8 mouse cellular contexts compared by ENCODE assay signal in the genomic region with DNA sequence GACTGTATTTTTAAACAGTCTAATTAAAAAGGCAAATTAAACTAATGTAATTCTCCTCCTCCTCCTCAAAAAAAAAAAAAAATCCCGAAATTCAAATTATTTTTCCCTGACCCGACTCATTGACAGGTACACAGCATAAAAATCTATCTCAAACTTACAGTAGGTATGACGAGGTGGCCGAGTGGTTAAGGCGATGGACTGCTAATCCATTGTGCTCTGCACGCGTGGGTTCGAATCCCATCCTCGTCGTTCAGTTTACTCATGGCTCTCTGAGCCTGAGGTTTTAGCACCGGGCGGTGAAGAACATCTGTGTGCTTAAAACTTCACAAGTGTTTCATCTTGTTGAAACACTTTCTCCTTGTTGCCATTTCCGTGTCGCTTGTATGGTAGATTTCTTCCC. TPM values are rescaled to one million over a fixed set of nuclear protein-coding genes. Genes with fewer than 3 reads are reported as not detected.
DNase-seq lines count a peak whose midpoint lies in the region; ATAC-seq and TF ChIP-seq lines count a peak whose summit lies in the region.

No protein-coding gene starts in this region.

- no peaks in the 10 kb centered on the region for H3K4me1 ChIP-seq in ES-Bruce4 (ENCODE audit: control insufficient read depth, insufficient read depth, low read length)
- H3K4me1 ChIP-seq in hindbrain, embryonic 12.5 days: peaks cover 4% of the 10 kb centered on the region
- H3K4me1 ChIP-seq in lung, postnatal 0 days (ENCODE audit: insufficient read depth, low read depth, low read length): no peaks in the 10 kb centered on the region

- no peak for TF ChIP-seq CTCF in ES-Bruce4 (IDR thresholded peaks at IDR 0.05; ENCODE audit: low read depth, low read length)
- no peak for TF ChIP-seq CTCF in brain, embryonic 14.5 days (IDR thresholded peaks at IDR 0.05; ENCODE audit: borderline replicate concordance, extremely low read depth, insufficient read depth, insufficient read length)
- no peak for TF ChIP-seq CTCF in lung, postnatal 0 days (IDR thresholded peaks at IDR 0.05)

- peak; percentile 73 for DNase-seq in brain, embryonic 14.5 days (ENCODE audit: low read depth)
- peak; percentile 72 to 80 for DNase-seq in frontal cortex, postnatal 25 days (ENCODE audit: low spot score in 2 of 2)
- DNase-seq in layer of hippocampus, postnatal 10 days (ENCODE audit: low spot score in 2 of 2): peak; percentile 68 to 78
- DNase-seq in lung, postnatal 0 days (ENCODE audit: low spot score): peak; percentile 74
- DNase-seq in right cerebral cortex, postnatal 14 days: peak; percentile 65
- DNase-seq in yolk sac, embryonic 10.5 days (ENCODE audit: low spot score): peak; percentile 80

- H3K4me3 ChIP-seq in ES-Bruce4 (ENCODE audit: low read depth, low read length): no peak overlapping the region
- H3K4me3 ChIP-seq in hindbrain, embryonic 12.5 days: no peak overlapping the region
- no peak overlapping the region for H3K4me3 ChIP-seq in lung, postnatal 0 days (ENCODE audit: low read depth, low read length)

- 3% methylated on average over 14 of the region's 14 CpGs for WGBS in hindbrain, embryonic 12.5 days
- 2% methylated on average over 14 of the region's 14 CpGs for WGBS in lung, postnatal 0 days

- H3K4me2 ChIP-seq in hindbrain, embryonic 12.5 days (replicated peaks): peak overlapping the region; percentile 19; the same call in 1 of the 2 replicates
- no peak overlapping the region for H3K4me2 ChIP-seq in lung, postnatal 0 days (replicated peaks; ENCODE audit: low read depth, low read length)

- no peaks in the 10 kb centered on the region for H3K9me3 ChIP-seq in ES-Bruce4 (replicated peaks; ENCODE audit: control insufficient read depth, insufficient read depth, low read length, poor library complexity, severe bottlenecking)
- H3K9me3 ChIP-seq in hindbrain, embryonic 12.5 days (replicated peaks): no peaks in the 10 kb centered on the region
- H3K9me3 ChIP-seq in lung, postnatal 0 days (ENCODE audit: low read length): no peaks in the 10 kb centered on the region

- H3K27ac ChIP-seq in ES-Bruce4 (ENCODE audit: insufficient read depth, low read length): no peak overlapping the region
- no peak overlapping the region for H3K27ac ChIP-seq in hindbrain, embryonic 12.5 days
- H3K27ac ChIP-seq in lung, postnatal 0 days (ENCODE audit: low read length): no peak overlapping the region

- TF ChIP-seq POLR2A in ES-Bruce4 (IDR thresholded peaks at IDR 0.05; ENCODE audit: insufficient read depth, low read length): no peak
- no peak for TF ChIP-seq POLR2A in brain, embryonic 14.5 days (IDR thresholded peaks at IDR 0.05; ENCODE audit: borderline replicate concordance, extremely low read depth, insufficient read depth, insufficient read length, poor library complexity, severe bottlenecking)

- H3K27me3 ChIP-seq in ES-Bruce4 (ENCODE audit: control insufficient read depth, insufficient read depth, low read length, poor library complexity, severe bottlenecking): no peaks in the 10 kb centered on the region
- H3K27me3 ChIP-seq in hindbrain, embryonic 12.5 days: no peaks in the 10 kb centered on the region
- H3K27me3 ChIP-seq in lung, postnatal 0 days (replicated peaks; ENCODE audit: insufficient read depth, low read length): no peaks in the 10 kb centered on the region

- ATAC-seq in hindbrain, embryonic 12.5 days (ENCODE audit: low FRiP score): no peak
- ATAC-seq in lung, postnatal 0 days: no peak

- peak overlapping the region; percentile 58; the same call in 1 of the 2 replicates for H3K9ac ChIP-seq in ES-Bruce4 (ENCODE audit: low read depth, poor library complexity, severe bottlenecking)
- no peak overlapping the region for H3K9ac ChIP-seq in hindbrain, embryonic 12.5 days
- no peak overlapping the region for H3K9ac ChIP-seq in lung, postnatal 0 days (replicated peaks; ENCODE audit: low read depth)

- H3K36me3 ChIP-seq in ES-Bruce4 (ENCODE audit: control insufficient read depth, insufficient read depth, low read length, poor library complexity, severe bottlenecking): no peaks in the 10 kb centered on the region
- H3K36me3 ChIP-seq in hindbrain, embryonic 12.5 days: no peaks in the 10 kb centered on the region
- H3K36me3 ChIP-seq in lung, postnatal 0 days (ENCODE audit: insufficient read depth, low read length): no peaks in the 10 kb centered on the region

- 0 out of 2 replicates have a peak, but pooled peaks have one; percentile 12 for TF ChIP-seq EP300 in ES-Bruce4 (IDR thresholded peaks at IDR 0.05; ENCODE audit: insufficient read depth, low read depth, low read length)
- TF ChIP-seq EP300 in lung, postnatal 0 days (IDR thresholded peaks at IDR 0.05): no peak

RNA-seq across cellular contexts. Expression of gene Hist1h4h, which starts 9.1 kb away (rescaled TPM):
- polyA plus RNA-seq in ES-Bruce4 (2011; ENCODE audit: insufficient read depth, insufficient read length, low read depth, missing spikeins): 16.9 and 19.1 TPM in 2 replicates
- polyA plus RNA-seq in brain, embryonic 14.5 days (2012; rRNA removed): 23.3 and 31.7 TPM in 2 replicates
- polyA plus RNA-seq in hindbrain, embryonic 12.5 days (2016; fragmentation: Nextera tagmentation; extraction: Ambion mirVana): 5.7 and 6.9 TPM in 2 replicates
- total RNA-seq in layer of hippocampus, postnatal 10 days (2021): 100 to 1,000 TPM; 280 to 315 TPM
- polyA plus RNA-seq in lung, postnatal 0 days (2015; fragmentation: Nextera tagmentation; extraction: Ambion mirVana): 5.5 and 7.0 TPM in 2 replicates

RNA-seq across cellular contexts. Expression of gene Hist1h2af, which starts 12.0 kb away (rescaled TPM):
- 68.8 and 97.9 TPM in 2 replicates for polyA plus RNA-seq in ES-Bruce4 (2011; ENCODE audit: insufficient read depth, insufficient read length, low read depth, missing spikeins)
- polyA plus RNA-seq in brain, embryonic 14.5 days (2012; rRNA removed): 474 and 536 TPM in 2 replicates
- 5.2 TPM in 1 of 2 replicates, not detected in the other for polyA plus RNA-seq in hindbrain, embryonic 12.5 days (2016; fragmentation: Nextera tagmentation; extraction: Ambion mirVana)
- 10 to 100 TPM; 45.7 to 51.3 TPM for total RNA-seq in layer of hippocampus, postnatal 10 days (2021)
- 1.3 and 1.7 TPM in 2 replicates for polyA plus RNA-seq in lung, postnatal 0 days (2015; fragmentation: Nextera tagmentation; extraction: Ambion mirVana)

RNA-seq across cellular contexts. Expression of gene Hist1h3g, which starts 13.5 kb away (rescaled TPM):
- polyA plus RNA-seq in ES-Bruce4 (2011; ENCODE audit: insufficient read depth, insufficient read length, low read depth, missing spikeins): 8.9 and 16.9 TPM in 2 replicates
- 25.5 and 42.1 TPM in 2 replicates for polyA plus RNA-seq in brain, embryonic 14.5 days (2012; rRNA removed)
- polyA plus RNA-seq in hindbrain, embryonic 12.5 days (2016; fragmentation: Nextera tagmentation; extraction: Ambion mirVana): 2.2 and 4.4 TPM in 2 replicates
- total RNA-seq in layer of hippocampus, postnatal 10 days (2021): 10 to 100 TPM; 19.1 to 19.9 TPM
- polyA plus RNA-seq in lung, postnatal 0 days (2015; fragmentation: Nextera tagmentation; extraction: Ambion mirVana): 0.30 and 0.80 TPM in 2 replicates

RNA-seq across cellular contexts. Expression of gene Hist1h2bh, which starts 21.5 kb away (rescaled TPM):
- 3.9 and 4.2 TPM in 2 replicates for polyA plus RNA-seq in ES-Bruce4 (2011; ENCODE audit: insufficient read depth, insufficient read length, low read depth, missing spikeins)
- polyA plus RNA-seq in brain, embryonic 14.5 days (2012; rRNA removed): 4.4 and 4.7 TPM in 2 replicates
- polyA plus RNA-seq in hindbrain, embryonic 12.5 days (2016; fragmentation: Nextera tagmentation; extraction: Ambion mirVana): 0.37 and 0.57 TPM in 2 replicates
- 1 to 10 TPM; 5.1 TPM for total RNA-seq in layer of hippocampus, postnatal 10 days (2021)
- 0.12 TPM in 1 of 2 replicates, not detected in the other for polyA plus RNA-seq in lung, postnatal 0 days (2015; fragmentation: Nextera tagmentation; extraction: Ambion mirVana)

RNA-seq across cellular contexts. Expression of gene Hist1h3f, which starts 22.1 kb away (rescaled TPM):
- polyA plus RNA-seq in ES-Bruce4 (2011; ENCODE audit: insufficient read depth, insufficient read length, low read depth, missing spikeins): 1.5 TPM in 1 of 2 replicates, not detected in the other
- polyA plus RNA-seq in brain, embryonic 14.5 days (2012; rRNA removed): 4.5 and 5.5 TPM in 2 replicates
- polyA plus RNA-seq in hindbrain, embryonic 12.5 days (2016; fragmentation: Nextera tagmentation; extraction: Ambion mirVana): 0.66 and 1.4 TPM in 2 replicates
- total RNA-seq in layer of hippocampus, postnatal 10 days (2021): 10 to 100 TPM; 28.3 to 32.7 TPM
- polyA plus RNA-seq in lung, postnatal 0 days (2015; fragmentation: Nextera tagmentation; extraction: Ambion mirVana): 0.32 and 0.33 TPM in 2 replicates

Comparison
In these comparisons a context has a peak if more than half of its experiments do, and no peak if none do; other contexts are left out.
1. RNA of gene Hist1h2af, which starts 12.0 kb away (polyA plus RNA-seq): 474 to 536 TPM in brain, embryonic 14.5 days and 68.8 to 97.9 TPM in ES-Bruce4; 5.2 TPM in hindbrain, embryonic 12.5 days and 1.3 to 1.7 TPM in lung, postnatal 0 days; every median in the first group is over 10 times any median in the second.
2. Peak in every context shown above with its lines, with median percentiles within 50 percentile points of each other: DNase-seq.